Mouse (Mus musculus) liver, adult (tissue): Measurements from ENCODE around the gene Mapt.

ENCODE experiments used
- GATA4 ChIP-seq: IDR thresholded peaks from 2 replicates; pipeline ENCODE4 v1.6.1; 2014; ENCODE audit warnings: mild to moderate bottlenecking, low read length; ENCODE audit not compliant: insufficient replicate concordance

Gene Mapt

DNA sequence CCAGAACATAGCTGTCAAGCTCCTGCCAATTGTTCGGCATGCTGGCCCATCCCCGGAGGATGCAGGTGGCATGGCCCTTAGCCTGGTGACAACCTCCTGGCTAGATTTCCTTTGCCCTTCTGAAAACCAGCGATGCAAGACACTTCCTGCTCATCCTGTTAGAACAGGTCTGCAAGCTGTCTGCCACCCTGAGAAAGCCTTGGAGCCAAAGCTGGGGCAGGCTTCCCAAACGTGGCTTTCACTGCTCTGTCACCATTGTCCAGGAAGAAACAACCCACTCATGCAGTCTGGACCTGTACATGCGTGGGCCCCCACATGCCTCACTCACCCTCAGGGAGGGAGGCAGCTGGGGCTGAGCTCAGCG is 57.6 kb downstream of the Mapt start:
- no peak for TF ChIP-seq GATA4

DNA sequence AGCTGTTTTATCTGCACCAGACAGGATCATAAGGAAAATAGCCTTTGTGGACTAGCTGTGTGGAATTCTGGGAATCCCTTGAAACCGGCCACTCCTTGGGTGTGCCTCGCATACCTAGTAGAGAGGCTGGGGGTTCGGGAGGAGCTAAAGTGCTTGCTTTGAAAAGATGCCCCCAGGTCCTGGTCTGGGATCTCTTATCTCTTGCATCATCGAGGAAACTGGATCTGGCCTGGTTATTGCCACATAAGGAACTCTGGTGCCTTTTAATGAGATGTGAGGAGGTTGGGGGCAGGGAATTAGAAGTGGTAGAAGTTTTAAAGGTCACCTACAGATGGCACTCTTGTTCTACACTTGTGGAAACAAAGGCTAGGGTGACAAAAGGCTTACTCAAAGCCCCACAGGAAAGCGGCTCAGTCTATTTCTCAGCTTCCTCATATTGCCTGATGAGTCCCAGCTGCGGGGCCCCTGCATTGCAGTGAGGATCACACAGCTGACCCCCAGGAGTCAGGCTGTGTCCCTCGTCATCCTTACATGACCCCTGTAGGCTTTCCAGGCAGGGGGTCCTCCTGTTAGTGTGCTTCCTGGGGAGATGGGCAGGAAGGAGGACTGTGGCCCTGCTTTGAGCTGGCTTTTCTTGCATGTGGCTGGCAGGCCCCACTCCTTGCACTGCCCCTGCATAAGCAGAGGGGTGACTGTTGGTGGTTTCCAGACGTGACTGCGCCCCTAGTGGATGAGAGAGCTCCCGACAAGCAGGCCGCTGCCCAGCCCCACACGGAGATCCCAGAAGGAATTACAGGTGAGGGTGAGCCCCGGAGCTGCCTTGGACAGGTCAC is 58.2 kb downstream of the Mapt start:
- TF ChIP-seq GATA4 = no peak

DNA sequence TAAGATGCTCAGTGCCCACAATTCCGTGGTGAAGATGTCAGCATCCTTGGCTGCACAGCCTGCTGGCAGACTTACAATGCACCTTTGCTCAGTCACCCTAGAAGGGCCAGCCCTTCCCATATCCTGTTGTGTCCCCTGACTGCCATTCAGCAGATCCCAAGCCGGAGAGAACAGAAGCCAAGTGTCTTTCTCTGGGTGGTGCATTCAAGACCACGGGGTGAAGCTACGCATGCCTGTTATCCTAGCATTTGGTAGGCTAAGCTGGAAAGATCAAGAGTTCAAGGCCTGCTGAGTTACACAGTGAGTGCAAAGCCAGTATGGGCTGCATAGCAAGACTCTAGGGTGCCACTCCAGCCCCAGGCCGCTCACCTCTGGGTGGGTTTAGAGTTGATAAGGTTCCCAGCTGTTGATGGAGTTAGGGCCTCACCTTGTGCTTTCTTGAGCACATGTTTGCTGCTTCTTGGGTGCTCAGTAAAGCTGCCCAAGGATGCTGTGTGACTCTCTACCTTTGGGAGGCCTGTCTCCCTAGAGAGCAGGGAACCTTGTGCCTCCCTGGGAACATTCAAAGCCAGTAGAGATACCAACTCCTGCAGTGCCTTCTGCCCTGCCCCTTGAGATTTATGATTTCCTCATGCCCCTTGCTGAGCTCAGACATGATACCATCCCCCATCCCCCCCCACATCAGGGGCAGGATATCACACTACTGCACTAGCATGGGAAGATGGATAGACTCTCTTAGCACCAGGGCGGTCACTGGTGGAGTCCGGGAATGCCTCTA is 61.4 kb downstream of the Mapt start:
- no peak for TF ChIP-seq GATA4

DNA sequence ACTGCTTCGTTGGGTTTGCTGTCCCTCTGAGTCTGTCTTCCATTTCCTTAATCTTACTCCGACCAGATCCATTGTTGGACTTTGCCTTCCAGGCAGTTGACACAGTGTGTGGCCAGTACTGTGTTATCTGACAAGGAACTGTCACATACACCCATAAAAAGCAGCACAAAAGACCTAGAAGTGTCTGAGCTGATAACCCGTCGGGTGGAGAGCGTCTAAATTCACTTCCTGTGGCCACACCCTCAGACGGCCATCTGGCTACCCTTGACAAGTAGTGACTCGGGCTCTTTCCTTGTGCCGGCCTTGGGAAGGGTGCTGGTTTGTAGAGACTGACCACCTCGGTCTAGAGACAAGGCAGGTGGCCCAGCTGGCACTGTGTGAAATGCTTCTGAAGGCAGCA is 62.1 kb downstream of the Mapt start:
- TF ChIP-seq GATA4 = no peak

DNA sequence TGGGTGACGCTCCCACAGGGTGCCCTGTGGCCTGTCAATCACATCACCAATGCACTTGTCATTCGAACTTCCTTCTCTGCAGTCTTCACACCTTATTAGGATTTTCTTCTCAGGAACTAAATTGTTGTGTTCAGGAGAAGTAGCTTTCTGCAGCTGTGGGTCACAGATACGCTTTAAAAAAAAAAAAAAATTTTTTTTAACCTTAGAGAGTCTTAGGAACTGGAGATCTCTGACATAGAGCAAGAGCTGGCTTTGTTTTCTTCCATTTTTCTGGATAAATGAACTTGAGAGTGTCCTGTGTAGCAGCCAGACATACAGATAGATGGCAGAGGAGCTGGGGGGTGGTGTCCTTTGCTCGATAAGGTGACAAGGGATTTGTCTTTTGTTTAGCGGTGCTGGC is 64.0 kb downstream of the Mapt start:
- TF ChIP-seq GATA4 = no peak

DNA sequence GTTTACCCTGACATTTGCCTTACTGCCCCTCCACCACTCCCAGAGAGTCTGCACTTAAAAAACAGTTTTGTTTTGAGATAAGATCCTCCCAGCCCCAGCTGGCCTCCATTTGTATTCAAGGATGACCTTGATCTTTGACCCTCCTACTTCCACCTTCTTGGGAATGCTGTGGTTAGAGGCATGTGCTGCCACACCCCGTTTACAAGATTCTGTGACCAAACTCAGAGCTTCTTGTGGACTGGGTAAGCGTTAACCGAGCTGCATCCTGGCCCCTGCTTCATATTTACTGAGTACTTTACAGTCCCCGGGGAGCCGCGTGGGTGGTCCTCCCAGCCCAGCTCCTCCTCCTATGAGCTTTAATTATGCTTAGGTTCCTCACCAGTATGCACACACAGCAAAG is 64.5 kb downstream of the Mapt start:
- TF ChIP-seq GATA4 = no peak

DNA sequence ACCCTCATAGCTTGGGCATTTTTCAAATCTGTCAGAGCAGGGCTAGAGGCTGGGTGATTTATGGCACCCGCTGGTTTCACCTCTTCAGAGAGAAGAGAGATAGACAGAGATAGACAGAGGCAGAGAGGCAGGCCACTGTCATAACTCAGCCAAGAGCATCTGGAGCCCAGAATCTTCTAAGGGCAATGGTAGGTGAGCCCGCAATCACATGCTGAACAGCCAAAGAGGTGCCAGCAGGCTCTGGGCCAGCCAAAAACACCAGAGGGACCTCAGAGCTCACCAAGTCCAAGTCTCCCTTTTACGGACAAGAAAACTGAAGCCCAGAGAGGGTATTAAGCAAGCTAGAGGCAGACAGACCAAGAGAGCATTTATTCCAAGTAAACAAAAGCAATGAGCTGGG is 66.5 kb downstream of the Mapt start:
- TF ChIP-seq GATA4 = no peak

DNA sequence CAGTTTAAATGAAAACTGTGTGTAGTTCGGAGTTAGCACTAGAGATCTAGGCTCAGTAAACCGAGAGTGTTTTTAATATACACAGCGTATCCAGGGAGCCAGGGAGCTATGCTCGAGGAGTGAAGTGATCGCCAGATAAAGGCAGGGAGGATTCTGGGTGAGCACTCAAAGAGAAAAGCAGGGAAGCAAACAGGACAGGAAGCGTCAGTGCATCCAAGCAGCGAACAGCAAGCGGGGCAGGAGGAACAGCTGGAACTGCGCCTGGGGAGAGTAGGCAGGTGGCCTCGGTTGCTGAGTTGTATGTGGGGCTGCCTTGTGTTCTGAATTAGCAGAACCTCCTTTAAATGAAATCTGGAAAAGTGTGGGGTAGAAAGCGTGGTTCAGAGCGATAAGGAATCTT is 71.4 kb downstream of the Mapt start:
- TF ChIP-seq GATA4 = no peak

DNA sequence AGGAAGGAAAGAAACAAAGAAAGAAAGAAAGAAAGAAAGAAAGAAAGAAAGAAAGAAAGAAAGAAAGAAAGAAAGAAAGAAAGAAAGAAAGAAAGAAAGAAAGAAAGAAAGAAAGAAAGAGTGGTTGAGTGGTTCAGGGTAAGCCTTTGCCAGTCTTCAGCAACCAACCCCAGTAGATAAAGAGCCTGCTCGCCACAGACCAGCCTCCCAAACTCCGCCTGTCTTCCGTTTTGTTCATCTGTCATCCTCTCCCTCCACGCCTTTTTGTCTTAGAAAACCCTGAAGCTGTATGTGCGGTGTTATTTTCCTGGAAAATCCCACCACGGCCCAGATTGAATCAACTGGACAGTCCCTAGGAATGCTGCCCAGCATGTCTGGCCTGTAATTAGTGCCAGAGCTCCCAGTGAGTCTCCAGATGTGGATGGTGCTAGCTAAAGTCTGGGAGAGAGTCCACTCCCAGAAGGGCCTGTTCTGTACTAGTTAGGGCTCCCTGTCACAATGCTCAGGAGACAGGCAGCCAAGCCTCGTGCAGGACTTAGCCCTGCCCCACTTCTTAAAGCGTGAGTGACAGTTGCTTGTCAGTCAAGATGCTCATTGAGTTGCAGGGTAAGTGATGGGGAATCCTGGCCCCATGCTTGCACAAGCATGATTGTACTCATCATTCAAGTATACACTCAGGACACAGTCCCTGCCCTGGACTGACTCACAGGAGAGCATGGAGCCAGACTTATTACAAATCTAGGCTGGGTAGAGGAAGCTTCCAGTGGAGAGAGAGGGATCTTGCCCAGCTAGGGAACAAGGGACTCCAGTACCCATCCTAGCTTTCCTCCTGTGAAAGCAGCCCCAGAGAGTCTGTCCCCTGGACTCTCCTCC is 72.1 kb downstream of the Mapt start:
- no peak for TF ChIP-seq GATA4

DNA sequence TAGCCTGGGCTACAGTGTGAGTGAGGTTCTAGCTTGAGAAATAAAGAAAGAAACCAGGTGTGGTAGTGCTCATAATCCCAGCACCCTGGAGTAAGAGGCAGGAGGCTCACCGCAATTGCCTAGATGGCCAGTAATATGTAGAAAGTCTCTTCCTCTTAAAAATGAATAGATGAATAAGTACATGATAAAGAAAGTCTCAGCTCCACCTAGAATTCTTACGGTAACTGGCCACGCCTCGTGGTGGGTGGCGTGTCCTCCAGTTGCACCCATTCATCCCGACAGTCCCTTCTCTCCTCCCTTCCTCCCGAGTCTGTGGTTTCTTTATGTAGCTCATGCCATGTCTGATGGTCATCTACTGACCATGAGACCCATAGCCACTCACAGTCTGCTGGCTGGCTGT is 74.5 kb downstream of the Mapt start:
- TF ChIP-seq GATA4 = no peak

DNA sequence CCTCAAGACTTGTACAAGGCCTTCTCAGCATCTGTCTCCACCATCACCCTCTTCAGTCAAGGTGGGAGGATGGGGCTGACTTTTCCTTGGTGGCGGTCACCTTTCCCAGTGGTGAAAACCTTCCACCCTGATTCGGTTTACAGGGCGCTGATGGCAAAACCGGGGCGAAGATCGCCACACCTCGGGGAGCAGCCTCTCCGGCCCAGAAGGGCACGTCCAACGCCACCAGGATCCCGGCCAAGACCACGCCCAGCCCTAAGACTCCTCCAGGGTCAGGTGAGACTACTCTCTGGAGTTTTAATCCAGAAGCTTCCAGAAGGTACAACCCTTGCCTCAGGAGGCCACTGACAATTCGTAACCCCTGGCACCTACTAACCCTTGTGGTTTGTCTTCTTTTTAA is 75.3 kb downstream of the Mapt start:
- no peak for TF ChIP-seq GATA4

DNA sequence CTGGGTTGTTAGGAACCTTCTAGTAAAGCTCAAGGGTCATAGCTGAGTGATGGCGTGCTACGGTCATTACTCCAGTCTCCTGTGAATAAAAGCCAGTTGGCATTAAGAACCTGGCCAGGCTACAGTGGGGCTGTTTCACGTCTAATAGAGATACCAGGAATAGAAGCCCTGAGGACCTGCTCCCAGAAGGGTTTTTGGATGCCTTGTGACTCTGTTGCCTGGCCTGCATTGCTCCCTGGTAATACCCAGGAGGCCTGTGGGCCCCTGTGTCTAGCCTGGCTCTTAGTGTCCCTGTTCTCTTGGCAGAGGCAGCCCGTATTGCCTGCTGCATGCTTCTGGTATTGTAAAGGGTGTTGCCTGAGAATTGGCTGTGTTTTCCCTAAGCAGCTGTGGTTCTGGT is 75.9 kb downstream of the Mapt start:
- no peak for TF ChIP-seq GATA4

DNA sequence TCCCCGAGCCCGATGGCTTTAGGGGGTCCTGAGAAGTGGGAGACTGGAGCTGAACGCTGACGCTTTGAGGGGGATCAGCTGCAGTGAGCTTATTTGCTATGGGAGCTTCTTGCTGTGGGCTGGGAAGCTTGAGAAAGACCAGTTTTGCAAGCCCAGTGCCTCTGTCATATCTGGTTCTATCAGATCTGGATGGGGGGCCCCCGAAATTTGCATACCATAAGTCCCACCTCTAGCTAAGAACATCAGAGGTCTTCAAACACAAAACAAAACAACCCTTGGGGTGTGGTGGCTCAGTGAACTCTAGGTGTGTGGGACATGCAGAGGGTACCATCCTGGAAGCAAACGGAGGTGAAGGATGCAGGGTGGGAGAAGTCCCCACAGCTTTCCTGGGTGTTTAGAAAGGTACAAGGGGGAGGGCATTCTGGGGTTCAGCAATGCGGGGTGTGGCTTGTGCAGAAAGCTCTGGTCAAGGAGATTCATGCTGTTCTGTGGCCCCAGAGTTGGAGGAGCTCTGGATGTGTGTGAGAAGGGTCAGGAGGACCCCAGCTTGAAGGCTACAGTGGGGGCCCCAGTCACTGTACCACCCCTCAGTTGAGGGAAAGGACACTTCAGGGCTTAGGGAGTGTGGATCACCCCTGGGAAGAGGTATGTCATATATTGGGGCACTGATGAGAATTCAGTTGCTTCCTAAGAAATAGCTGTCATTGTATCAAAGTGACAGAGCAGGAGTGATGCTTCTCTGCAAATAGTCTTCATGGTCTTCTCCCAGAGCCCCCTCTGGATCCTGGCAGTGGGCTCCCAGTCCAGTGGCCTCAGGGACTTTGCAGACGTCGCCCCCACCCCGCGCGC is 78.4 kb downstream of the Mapt start:
- no peak for TF ChIP-seq GATA4

DNA sequence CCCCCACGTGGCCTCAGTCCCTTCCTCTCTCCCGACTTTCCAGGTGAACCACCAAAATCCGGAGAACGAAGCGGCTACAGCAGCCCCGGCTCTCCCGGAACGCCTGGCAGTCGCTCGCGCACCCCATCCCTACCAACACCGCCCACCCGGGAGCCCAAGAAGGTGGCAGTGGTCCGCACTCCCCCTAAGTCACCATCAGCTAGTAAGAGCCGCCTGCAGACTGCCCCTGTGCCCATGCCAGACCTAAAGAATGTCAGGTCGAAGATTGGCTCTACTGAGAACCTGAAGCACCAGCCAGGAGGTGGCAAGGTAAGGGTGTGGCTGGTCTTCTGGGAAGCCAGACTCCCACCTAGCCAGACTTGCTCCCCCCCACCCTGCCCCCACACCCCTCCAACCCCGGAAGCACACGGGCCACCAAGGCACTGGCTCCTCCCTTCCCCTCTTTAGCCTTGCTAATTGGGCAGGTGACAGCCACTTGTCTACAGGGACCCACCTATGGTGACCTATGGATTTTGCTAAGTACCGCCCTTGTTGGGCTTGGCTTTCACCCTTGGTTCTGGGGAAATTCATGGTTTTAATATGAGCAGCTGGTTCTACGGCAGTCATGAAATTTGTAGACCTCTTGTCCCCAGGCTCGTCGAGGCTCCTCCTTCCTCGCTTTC is 79.2 kb downstream of the Mapt start:
- no peak for TF ChIP-seq GATA4
